Mouse (Mus musculus) liver, embryonic 14.5 days (tissue): ENCODE results near the gene Sik2. TPM values are rescaled to one million over a fixed set of nuclear protein-coding genes. Genes with fewer than 3 reads are reported as not detected.

Experiments used
- ATAC-seq: fragments of 200-750 bp; cut with Nextera tagmentation; 2 replicates; pipeline ENCODE4 v1.8.0; 2017; ENCODE audit warnings: moderate number of reproducible peaks, mild to moderate bottlenecking, moderate library complexity; ENCODE audit not compliant: insufficient read depth
- DNase-seq, 3 experiments: peaks; one replicate each; pipeline ENCODE4 v3.0.0-alpha.2; 2012 to 2013; ENCODE audit warnings: low read depth in 3 of 3, low spot score in 3 of 3
- H3K27ac ChIP-seq: fragments of 300-500 bp; sonication (generic); 2 replicates; pipeline ENCODE4 v1.5.1; 2014; ENCODE audit warnings: moderate library complexity, mild to moderate bottlenecking, control low read depth, inconsistent platforms
- H3K27me3 ChIP-seq: fragments of 300-500 bp; sonication (generic); 2 replicates; pipeline ENCODE4 v1.6.1; 2014; ENCODE audit warnings: mild to moderate bottlenecking, low read length, moderate library complexity; ENCODE audit not compliant: control insufficient read depth, insufficient read depth
- H3K36me3 ChIP-seq: fragments of 300-500 bp; sonication (generic); replicated peaks from 2 replicates; pipeline ENCODE4 v1.6.1; 2014; ENCODE audit warnings: low read depth; ENCODE audit not compliant: control insufficient read depth, insufficient read depth
- H3K4me1 ChIP-seq, 2 experiments: fragments of 200-500 bp in 1 of 2; fragments of 300-500 bp in 1 of 2; sonication (generic) in 1 of 2; replicated peaks; 2 replicates each; pipeline ENCODE4 v1.6.1; 2012 to 2014; ENCODE audit warnings: antibody characterized with exemption in 1 of 2, inconsistent platforms in 1 of 2, low read length in 1 of 2; ENCODE audit not compliant: control insufficient read depth in 2 of 2, insufficient read depth in 2 of 2
- H3K4me2 ChIP-seq: fragments of 300-500 bp; sonication (generic); 2 replicates; pipeline ENCODE4 v1.6.1; 2014; ENCODE audit warnings: low read depth, mild to moderate bottlenecking, control low read depth, moderate library complexity
- H3K4me3 ChIP-seq, 2 experiments: fragments of 200-500 bp in 1 of 2; fragments of 300-500 bp in 1 of 2; sonication (generic) in 1 of 2; 2 replicates each; pipeline ENCODE4 v1.5.1; 2012 to 2014; ENCODE audit warnings: low read depth in 2 of 2, low read length in 2 of 2, mild to moderate bottlenecking in 2 of 2, control low read depth in 1 of 2, inconsistent platforms in 1 of 2, moderate library complexity in 1 of 2; ENCODE audit not compliant: insufficient read depth in 1 of 2
- H3K9ac ChIP-seq: fragments of 300-500 bp; sonication (generic); replicated peaks from 2 replicates; pipeline ENCODE4 v1.6.1; 2014; ENCODE audit warnings: mild to moderate bottlenecking, control low read depth, moderate library complexity
- H3K9me3 ChIP-seq: fragments of 300-500 bp; sonication (generic); 2 replicates; pipeline ENCODE4 v1.6.1; 2016; ENCODE audit warnings: low read length, mixed read lengths; ENCODE audit not compliant: control insufficient read depth
- CTCF ChIP-seq: IDR thresholded peaks from 2 replicates; pipeline ENCODE4 v1.5.1; 2016; ENCODE audit warnings: antibody characterized with exemption, low read depth, control low read depth
- EP300 ChIP-seq: IDR thresholded peaks from 2 replicates; pipeline ENCODE4 v1.6.1; 2016; ENCODE audit warnings: antibody characterized with exemption, low read depth
- WGBS: fragments of 180-500 bp; shearing (Covaris S2); extraction: QIAGEN DNeasy Blood & Tissue Kit; methylation state at CpG from one replicate; pipeline ENCODE4 v1.1.7; 2014; ENCODE audit not compliant: insufficient replicate concordance; 5-methylcytosine and 5-hydroxymethylcytosine counted together
- polyA plus RNA-seq, 2 experiments: library from polyadenylated mRNA; depleted of rRNA in 1 of 2; stranded (reverse) in 1 of 2; unstranded in 1 of 2; fragments of >200 nt; fragmentation: Nextera tagmentation in 1 of 2; extraction: Ambion mirVana in 1 of 2; gene quantifications; 2 replicates each; pipeline versions ENCODE4 v1.2.1 to v1.2.3; 2012 to 2014

The Sik2 gene
- polyA plus RNA-seq, 2 experiments = 6.9 to 7.8 TPM

- H3K27me3 ChIP-seq = no peaks in the 10 kb centered on the region
- no peaks in the 10 kb centered on the region for H3K9me3 ChIP-seq
- no peak within 1 kb of the TSS for H3K4me3 ChIP-seq
- DNase-seq (no peak), ATAC-seq (no peak)
- H3K36me3 ChIP-seq = no peaks in the 10 kb centered on the region; the same call in 1 of the 2 replicates
- WGBS = 80% methylated on average over 3 of the region's 3 CpGs
- TF ChIP-seq CTCF (no peak), EP300 (no peak)
- peaks cover 24 to 29% of the 10 kb centered on the region in 2 experiments for H3K4me1 ChIP-seq
- H3K4me2 ChIP-seq = no peak within 1 kb of the TSS
- H3K27ac ChIP-seq = no peak within 1 kb of the TSS
- no peak within 1 kb of the TSS for H3K9ac ChIP-seq
Measured at GRCm38 (mm10) chr9:50845081-50845480, 163.8 kb downstream of the Sik2 start, which contains the start of gene Ppp2r1b. Ppp2r1b (plus strand) TSS chr9:50845301.

Other genes with a start within 250 kb of the Sik2 start
- gene Fdxacb1, start 240.8 kb downstream of the Sik2 start, polyA plus RNA-seq (2012; rRNA removed) = 4.0 and 5.2 TPM in 2 replicates
- 9.4 and 12.8 TPM in 2 replicates for gene Fdxacb1, start 240.8 kb downstream of the Sik2 start, polyA plus RNA-seq (2014; fragmentation: Nextera tagmentation; extraction: Ambion mirVana)
- 10.1 and 10.8 TPM in 2 replicates for gene Alg9, start 234.1 kb downstream of the Sik2 start, polyA plus RNA-seq (2012; rRNA removed)
- gene Alg9, start 234.1 kb downstream of the Sik2 start, polyA plus RNA-seq (2014; fragmentation: Nextera tagmentation; extraction: Ambion mirVana) = 12.7 and 13.5 TPM in 2 replicates
- gene 1110032A03Rik, start 233.6 kb downstream of the Sik2 start, polyA plus RNA-seq (2012; rRNA removed) = 11.4 and 11.5 TPM in 2 replicates
- 15.8 and 16.9 TPM in 2 replicates for gene 1110032A03Rik, start 233.6 kb downstream of the Sik2 start, polyA plus RNA-seq (2014; fragmentation: Nextera tagmentation; extraction: Ambion mirVana)
- 20.9 and 27.7 TPM in 2 replicates for gene Ppp2r1b, start 163.8 kb downstream of the Sik2 start, polyA plus RNA-seq (2012; rRNA removed)
- gene Ppp2r1b, start 163.8 kb downstream of the Sik2 start, polyA plus RNA-seq (2014; fragmentation: Nextera tagmentation; extraction: Ambion mirVana) = 69.1 and 75.0 TPM in 2 replicates
- gene Btg4, start 51.8 kb upstream of the Sik2 start, polyA plus RNA-seq (2012; rRNA removed) = not detected in 2 replicates
- gene Btg4, start 51.8 kb upstream of the Sik2 start, polyA plus RNA-seq (2014; fragmentation: Nextera tagmentation; extraction: Ambion mirVana) = not detected in 2 replicates
- gene Layn, start 68.0 kb upstream of the Sik2 start, polyA plus RNA-seq (2012; rRNA removed) = 0.38 and 0.45 TPM in 2 replicates
- gene Layn, start 68.0 kb upstream of the Sik2 start, polyA plus RNA-seq (2014; fragmentation: Nextera tagmentation; extraction: Ambion mirVana) = 1.1 and 1.6 TPM in 2 replicates
- gene 4833427G06Rik, start 93.0 kb upstream of the Sik2 start, polyA plus RNA-seq (2012; rRNA removed) = not detected in 2 replicates
- not detected in 2 replicates for gene 4833427G06Rik, start 93.0 kb upstream of the Sik2 start, polyA plus RNA-seq (2014; fragmentation: Nextera tagmentation; extraction: Ambion mirVana)
- gene Gm32742, start 156.4 kb upstream of the Sik2 start, polyA plus RNA-seq (2012; rRNA removed) = 0.01 and 0.02 TPM in 2 replicates
- gene Gm32742, start 156.4 kb upstream of the Sik2 start, polyA plus RNA-seq (2014; fragmentation: Nextera tagmentation; extraction: Ambion mirVana) = 0.01 TPM in 1 of 2 replicates, not detected in the other
- 0.26 and 0.36 TPM in 2 replicates for gene Pou2af1, start 204.6 kb upstream of the Sik2 start, polyA plus RNA-seq (2012; rRNA removed)
- gene Pou2af1, start 204.6 kb upstream of the Sik2 start, polyA plus RNA-seq (2014; fragmentation: Nextera tagmentation; extraction: Ambion mirVana) = 0.17 and 0.25 TPM in 2 replicates